Comparison of ENCODE assay signal across 14 mouse cellular contexts in genomic region chr15:40388806-40389205, GRCm38 (mm10).
DNase-seq lines count a peak whose midpoint lies in the region; ATAC-seq lines count a peak whose summit lies in the region.
"Had no signal": no experiment of that assay in that cellular context is flagged by ENCODE, and none has a peak within 500 bp of the region (broad histone marks: within the 10 kb centered on the region; RNA-seq: fewer than 3 reads in every experiment).

No protein-coding gene starts in this region.

- ATAC-seq in frontal cortex, adult (ENCODE audit: low TSS enrichment): peak; percentile 59
- ATAC-seq: forebrain, embryonic 13.5 days; forebrain, embryonic 15.5 days; forebrain, postnatal 0 days had no signal

- intact Hi-C loops in left cerebral cortex, postnatal 10 days (cut with DNase I): no loop called here

- DNase-seq in cerebellum, adult 9-10 months: peak; percentile 67
- DNase-seq in cerebellum, adult 8-10 months: no peak
- peak; percentile 63 to 65 for DNase-seq in cerebellum, postnatal 10 days
- no peak for DNase-seq in cerebellum, postnatal 36 days
- DNase-seq in frontal cortex, adult 2 months (ENCODE audit: extremely low spot score in 1 of 2, low spot score in 1 of 2): no peak
- peak; percentile 34 for DNase-seq in telencephalon, adult 2 months (ENCODE audit: low read depth, low spot score)
- DNase-seq in left cerebral cortex, postnatal 10 days (ENCODE audit: extremely low spot score in 1 of 2, low spot score in 2 of 2): no peak
- DNase-seq: adrenal gland, adult 2 months; adrenal gland, postnatal 10 days; adrenal gland, postnatal 25 days; forebrain, postnatal 0 days had no signal

Comparison
In these comparisons a context has a peak if more than half of its experiments do, and no peak if none do; other contexts are left out.
1. DNase-seq: peak in cerebellum, adult 9-10 months (single experiment), cerebellum, postnatal 10 days (2 of 2) and telencephalon, adult 2 months (single experiment); none in cerebellum, adult 8-10 months (single experiment), cerebellum, postnatal 36 days (0 of 2), frontal cortex, adult 2 months (0 of 2) and left cerebral cortex, postnatal 10 days (0 of 2).